Mouse (Mus musculus): ENCODE results near the gene Dhx58. TPM values are rescaled to one million over a fixed set of nuclear protein-coding genes. Genes with fewer than 3 reads are reported as not detected.
A peak's percentile ranks its signal among the peaks of the same experiment; 100 is the strongest.

Dhx58 gene
- polyA plus RNA-seq, 1 experiment from 2014 or later: 1.3 TPM

GRCm38 (mm10) chr11:100738749-100739148 is 34.7 kb upstream of the Dhx58 start:
- Histone ChIP-seq H3K27me3 (ENCODE audit: control insufficient read depth, insufficient read depth, low read length) (peaks cover 6% of the 10 kb centered on the region; the same call in 1 of the 2 replicates), H3K4me3 (ENCODE audit: low read depth, low read length) (peak overlapping the region; percentile 99), H3K9ac (ENCODE audit: low read depth, low read length) (peak overlapping the region; percentile 77), H3K4me1 (ENCODE audit: control insufficient read depth, insufficient read depth, low read length) (peaks cover 19% of the 10 kb centered on the region), H3K9me3 (replicated peaks; ENCODE audit: control insufficient read depth, low read length) (no peaks in the 10 kb centered on the region), H3K4me2 (peak overlapping the region; percentile 81), H3K36me3 (ENCODE audit: control insufficient read depth, insufficient read depth, low read length) (no peaks in the 10 kb centered on the region), H3K27ac (ENCODE audit: low read depth, low read length) (peak overlapping the region; percentile 80)
- no peak for ATAC-seq (replicated peaks; ENCODE audit: insufficient number of reproducible peaks, low FRiP score, low TSS enrichment)
- WGBS (ENCODE audit: insufficient replicate concordance): 21% methylated on average over 5 of the region's 5 CpGs

GRCm38 (mm10) chr11:100738066-100738604 is 34.1 kb upstream of the Dhx58 start, which contains the start of gene Rab5c:
Gene Rab5c, minus strand, starts transcription at chr11:100738215.
- under 1% methylated on average over 39 of the region's 39 CpGs for WGBS (ENCODE audit: insufficient replicate concordance)
- Histone ChIP-seq H3K4me2 (peak within 1 kb of the TSS; percentile 92), H3K36me3 (ENCODE audit: control insufficient read depth, insufficient read depth, low read length) (no peaks in the 10 kb centered on the region), H3K27ac (ENCODE audit: low read depth, low read length) (peak within 1 kb of the TSS; percentile 80), H3K9ac (ENCODE audit: low read depth, low read length) (peak within 1 kb of the TSS; percentile 98), H3K9me3 (replicated peaks; ENCODE audit: control insufficient read depth, low read length) (no peaks in the 10 kb centered on the region), H3K4me1 (ENCODE audit: control insufficient read depth, insufficient read depth, low read length) (peaks cover 19% of the 10 kb centered on the region), H3K27me3 (ENCODE audit: control insufficient read depth, insufficient read depth, low read length) (peaks cover 6% of the 10 kb centered on the region; the same call in 1 of the 2 replicates), H3K4me3 (ENCODE audit: low read depth, low read length) (peak within 1 kb of the TSS; percentile 99)
- peak; percentile 99 for ATAC-seq (replicated peaks; ENCODE audit: insufficient number of reproducible peaks, low FRiP score, low TSS enrichment)

GRCm38 (mm10) chr11:100737105-100737733 is 33.1 kb upstream of the Dhx58 start:
- 2% methylated on average over 13 of the region's 13 CpGs for WGBS (ENCODE audit: insufficient replicate concordance)
- H3K27ac ChIP-seq (ENCODE audit: low read depth, low read length): peak overlapping the region; percentile 65

GRCm38 (mm10) chr11:100736746-100737080 is 32.6 kb upstream of the Dhx58 start:
- Histone ChIP-seq H3K4me1 (ENCODE audit: control insufficient read depth, insufficient read depth, low read length) (peaks cover 19% of the 10 kb centered on the region), H3K9me3 (replicated peaks; ENCODE audit: control insufficient read depth, low read length) (no peaks in the 10 kb centered on the region), H3K4me2 (peak overlapping the region; percentile 92), H3K9ac (ENCODE audit: low read depth, low read length) (peak overlapping the region; percentile 98), H3K27ac (ENCODE audit: low read depth, low read length) (peak overlapping the region; percentile 65; the same call in 1 of the 2 replicates), H3K36me3 (ENCODE audit: control insufficient read depth, insufficient read depth, low read length) (no peaks in the 10 kb centered on the region), H3K27me3 (ENCODE audit: control insufficient read depth, insufficient read depth, low read length) (peaks cover 4% of the 10 kb centered on the region; the same call in 1 of the 2 replicates), H3K4me3 (ENCODE audit: low read depth, low read length) (peak overlapping the region; percentile 99)
- no peak for ATAC-seq (replicated peaks; ENCODE audit: insufficient number of reproducible peaks, low FRiP score, low TSS enrichment)
- 62% methylated on average over 4 of the region's 4 CpGs for WGBS (ENCODE audit: insufficient replicate concordance)

More at GRCm38 (mm10) chr11:100737105-100737733, 33.1 kb upstream of the Dhx58 start:
- Histone ChIP-seq H3K27me3 (ENCODE audit: control insufficient read depth, insufficient read depth, low read length) (peaks cover 4% of the 10 kb centered on the region; the same call in 1 of the 2 replicates), H3K4me1 (ENCODE audit: control insufficient read depth, insufficient read depth, low read length) (peaks cover 19% of the 10 kb centered on the region), H3K4me2 (peak overlapping the region; percentile 92), H3K9me3 (replicated peaks; ENCODE audit: control insufficient read depth, low read length) (no peaks in the 10 kb centered on the region), H3K9ac (ENCODE audit: low read depth, low read length) (peak overlapping the region; percentile 98), H3K4me3 (ENCODE audit: low read depth, low read length) (peak overlapping the region; percentile 99), H3K36me3 (ENCODE audit: control insufficient read depth, insufficient read depth, low read length) (no peaks in the 10 kb centered on the region)
- ATAC-seq (replicated peaks; ENCODE audit: insufficient number of reproducible peaks, low FRiP score, low TSS enrichment): no peak

GRCm38 (mm10) chr11:100735954-100736745 is 32.1 kb upstream of the Dhx58 start:
- H3K27me3 ChIP-seq (ENCODE audit: control insufficient read depth, insufficient read depth, low read length): peaks cover 2% of the 10 kb centered on the region; the same call in 1 of the 2 replicates
- peak overlapping the region; percentile 92 for H3K4me2 ChIP-seq
- H3K4me3 ChIP-seq (ENCODE audit: low read depth, low read length): peak overlapping the region; percentile 99
- H3K9ac ChIP-seq (ENCODE audit: low read depth, low read length): peak overlapping the region; percentile 98
- H3K36me3 ChIP-seq (ENCODE audit: control insufficient read depth, insufficient read depth, low read length): no peaks in the 10 kb centered on the region
- H3K9me3 ChIP-seq (replicated peaks; ENCODE audit: control insufficient read depth, low read length): no peaks in the 10 kb centered on the region
- no peak for ATAC-seq (replicated peaks; ENCODE audit: insufficient number of reproducible peaks, low FRiP score, low TSS enrichment)
- 59% methylated on average over 14 of the region's 14 CpGs for WGBS (ENCODE audit: insufficient replicate concordance)
- 0 out of 2 replicates have a peak overlapping the region, but pooled peaks have one; percentile 65 for H3K27ac ChIP-seq (ENCODE audit: low read depth, low read length)
- H3K4me1 ChIP-seq (ENCODE audit: control insufficient read depth, insufficient read depth, low read length): peaks cover 19% of the 10 kb centered on the region

DNA sequence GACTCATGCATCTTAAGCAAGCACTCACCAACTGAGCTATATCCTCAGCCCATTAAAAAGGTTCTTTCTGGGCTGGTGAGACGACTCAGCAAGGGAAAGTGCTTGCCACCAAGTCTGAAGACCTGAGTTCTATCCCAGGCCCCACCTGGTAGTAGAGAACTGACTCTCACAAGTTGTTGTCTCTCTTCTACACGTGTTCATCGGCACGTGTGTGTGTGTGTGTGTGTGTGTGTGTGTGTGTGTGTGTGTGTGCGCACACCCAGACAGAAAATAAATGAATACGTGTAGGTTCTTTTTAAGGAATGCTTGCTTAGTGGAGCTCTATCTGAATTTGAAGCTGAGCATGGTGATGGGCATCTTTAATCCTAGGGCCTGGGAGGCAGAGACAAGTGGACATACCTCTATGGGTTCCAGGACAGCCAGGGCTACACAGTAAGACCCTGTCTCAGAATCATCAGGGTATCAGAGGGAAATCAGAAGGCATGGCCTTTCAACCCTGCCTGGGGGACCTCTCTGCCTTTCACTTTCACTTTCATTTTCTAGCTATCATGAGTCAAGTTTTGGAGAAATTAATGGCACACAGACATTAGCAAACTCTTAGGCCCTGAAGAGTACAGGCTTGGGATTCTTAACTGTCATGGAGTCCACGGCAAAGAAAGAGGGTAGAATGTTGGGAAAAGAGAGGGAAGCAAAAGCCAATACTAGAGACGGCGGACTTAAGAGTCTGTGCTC is 31.2 kb upstream of the Dhx58 start:
- no peak overlapping the region for H3K27ac ChIP-seq (ENCODE audit: low read depth, low read length)
- no peaks in the 10 kb centered on the region for H3K27me3 ChIP-seq (ENCODE audit: control insufficient read depth, insufficient read depth, low read length)
- peak overlapping the region; percentile 99; the same call in 1 of the 2 replicates for H3K4me3 ChIP-seq (ENCODE audit: low read depth, low read length)
- WGBS (ENCODE audit: insufficient replicate concordance): 88% methylated on average over 9 of the region's 9 CpGs
- no peak for ATAC-seq (replicated peaks; ENCODE audit: insufficient number of reproducible peaks, low FRiP score, low TSS enrichment)
- peaks cover 19% of the 10 kb centered on the region for H3K4me1 ChIP-seq (ENCODE audit: control insufficient read depth, insufficient read depth, low read length)
- H3K9me3 ChIP-seq (replicated peaks; ENCODE audit: control insufficient read depth, low read length): no peaks in the 10 kb centered on the region
- H3K4me2 ChIP-seq: peak overlapping the region; percentile 92
- H3K36me3 ChIP-seq (ENCODE audit: control insufficient read depth, insufficient read depth, low read length): no peaks in the 10 kb centered on the region
- peak overlapping the region; percentile 28; the same call in 1 of the 2 replicates for H3K9ac ChIP-seq (ENCODE audit: low read depth, low read length)

DNA sequence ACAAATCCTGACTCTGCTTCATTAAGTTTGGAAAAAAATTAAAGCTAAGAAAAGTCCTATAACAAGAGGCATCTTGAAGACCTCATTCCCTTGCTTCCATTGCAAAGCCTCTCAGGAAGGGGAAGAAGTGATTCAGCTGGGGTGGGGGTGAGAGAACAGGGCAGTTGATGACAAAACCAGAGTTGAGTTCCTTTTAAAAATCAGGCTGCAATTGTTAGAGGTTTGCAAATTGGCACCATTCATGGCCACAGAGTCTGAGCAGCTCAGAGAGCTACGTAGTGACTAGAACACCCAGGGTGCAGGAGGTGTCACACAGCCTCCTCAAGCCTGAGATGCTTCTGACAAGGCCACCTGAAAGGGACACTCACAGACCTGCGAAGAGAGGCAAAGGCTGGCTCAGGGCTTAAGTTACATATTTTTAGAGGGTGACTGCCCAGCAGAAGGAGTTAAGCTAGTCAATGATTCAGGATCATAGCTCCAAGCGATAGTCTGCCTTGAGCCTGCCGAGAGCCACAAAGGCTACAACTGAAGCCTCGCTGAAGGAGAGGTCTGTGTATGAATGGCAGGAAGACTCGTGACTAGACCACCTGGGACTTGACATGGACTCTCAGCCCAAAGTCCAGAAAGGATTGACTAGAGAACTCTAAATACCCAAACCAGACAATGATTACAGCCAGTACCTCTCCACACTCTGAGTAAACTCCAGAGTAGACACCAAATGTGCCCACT is 26.6 kb upstream of the Dhx58 start:
- no peak for ATAC-seq (replicated peaks; ENCODE audit: insufficient number of reproducible peaks, low FRiP score, low TSS enrichment)
- Histone ChIP-seq H3K4me1 (ENCODE audit: control insufficient read depth, insufficient read depth, low read length) (peaks cover 1% of the 10 kb centered on the region; the same call in 1 of the 2 replicates), H3K4me3 (ENCODE audit: low read depth, low read length) (no peak overlapping the region), H3K9me3 (replicated peaks; ENCODE audit: control insufficient read depth, low read length) (no peaks in the 10 kb centered on the region), H3K36me3 (ENCODE audit: control insufficient read depth, insufficient read depth, low read length) (peaks cover 2% of the 10 kb centered on the region; the same call in 1 of the 2 replicates), H3K27ac (ENCODE audit: low read depth, low read length) (no peak overlapping the region), H3K27me3 (ENCODE audit: control insufficient read depth, insufficient read depth, low read length) (no peaks in the 10 kb centered on the region), H3K9ac (ENCODE audit: low read depth, low read length) (no peak overlapping the region), H3K4me2 (no peak overlapping the region)
- 89% methylated on average over 6 of the region's 6 CpGs for WGBS (ENCODE audit: insufficient replicate concordance)
